Mouse (Mus musculus) megakaryocyte-erythroid progenitor cell, adult 5 weeks (primary cell): Measurements from ENCODE around the gene Olfr732. TPM values are rescaled to one million over a fixed set of nuclear protein-coding genes. Genes with fewer than 3 reads are reported as not detected.

Experiments
- polyA plus RNA-seq: library from polyadenylated mRNA; stranded (reverse); fragments of >175 nt; gene quantifications from 2 replicates; pipeline ENCODE4 v1.2.3, GENCODE M21; 2012

Olfr732 gene
- not detected in 2 replicates for polyA plus RNA-seq

GRCm38 (mm10) chr14:50284106-50284505, at the start of gene Olfr732:
Olfr732 (minus strand) TSS chr14:50284206.

GRCm38 (mm10) chr14:50326661-50327060, 42.7 kb upstream of the Olfr732 start, which contains the start of gene Olfr734:
Olfr734 (minus strand) TSS chr14:50326761.

DNA sequence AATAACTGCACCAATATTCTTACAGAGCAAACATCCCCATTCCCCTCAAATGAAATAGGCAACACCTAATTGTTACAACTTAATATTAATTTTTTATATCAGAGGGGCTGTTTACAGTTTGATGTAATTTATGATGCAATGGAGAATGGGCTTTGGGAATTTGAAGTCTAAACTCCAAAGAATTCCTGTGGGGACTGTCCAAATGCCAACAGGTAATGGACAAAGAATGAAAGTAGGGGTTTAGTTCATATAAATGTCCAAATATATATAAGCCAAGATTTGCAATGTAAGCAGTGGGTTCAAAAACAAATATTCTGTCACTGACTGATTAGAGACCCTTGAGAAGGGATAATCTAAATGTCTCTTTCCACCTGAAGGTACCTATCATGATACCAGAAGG, 17.4 kb upstream of the Olfr732 start, which contains the start of gene Olfr733:
Gene Olfr733 (minus strand): TSS at position 101 of the 400 bp plus-strand sequence.

DNA sequence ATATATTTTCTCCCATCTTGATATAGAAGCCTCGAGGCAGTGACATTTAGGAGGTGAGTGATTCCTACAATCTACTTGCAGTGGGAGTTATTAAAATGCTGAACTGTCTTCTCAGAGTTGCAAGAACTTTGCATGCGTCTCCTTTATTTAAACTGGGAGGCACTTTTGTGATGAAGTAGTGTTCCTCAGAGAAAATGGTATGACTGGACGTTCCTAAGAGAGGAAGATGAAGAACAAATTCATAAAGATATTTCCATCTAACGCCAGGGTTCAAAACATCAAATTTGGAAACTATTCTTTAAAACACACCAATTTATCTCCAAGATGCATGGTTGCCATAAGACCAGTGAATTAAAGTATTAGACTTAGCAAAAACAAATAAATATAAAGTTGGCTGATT, 42.2 kb downstream of the Olfr732 start, which contains the start of gene Olfr731:
Gene Olfr731 (minus strand): TSS at position 101 of the 400 bp plus-strand sequence.

Other genes starting within 250 kb of the Olfr732 start
- not detected in 2 replicates for gene Olfr725, start 243.8 kb downstream of the Olfr732 start, polyA plus RNA-seq
- gene Olfr726, start 193.3 kb downstream of the Olfr732 start, polyA plus RNA-seq, result not detected in 2 replicates
- not detected in 2 replicates for gene Olfr727, start 161.0 kb downstream of the Olfr732 start, polyA plus RNA-seq
- not detected in 2 replicates for gene Olfr728, start 141.5 kb downstream of the Olfr732 start, polyA plus RNA-seq
- gene Olfr729, start 131.3 kb downstream of the Olfr732 start, polyA plus RNA-seq, result not detected in 2 replicates
- gene Olfr730, start 96.0 kb downstream of the Olfr732 start, polyA plus RNA-seq, result not detected in 2 replicates
- not detected in 2 replicates for gene Olfr731, start 42.3 kb downstream of the Olfr732 start, polyA plus RNA-seq
- not detected in 2 replicates for gene Olfr733, start 17.3 kb upstream of the Olfr732 start, polyA plus RNA-seq
- not detected in 2 replicates for gene Olfr734, start 42.6 kb upstream of the Olfr732 start, polyA plus RNA-seq
- not detected in 2 replicates for gene Olfr735, start 64.7 kb upstream of the Olfr732 start, polyA plus RNA-seq
- gene Tlr11, start 73.7 kb upstream of the Olfr732 start, polyA plus RNA-seq, result not detected in 2 replicates
- not detected in 2 replicates for gene Olfr736, start 97.0 kb upstream of the Olfr732 start, polyA plus RNA-seq
- not detected in 2 replicates for gene Olfr738, start 123.4 kb upstream of the Olfr732 start, polyA plus RNA-seq
- 0.05 TPM in 1 of 2 replicates, not detected in the other for gene Olfr739, start 134.4 kb upstream of the Olfr732 start, polyA plus RNA-seq
- gene Olfr740, start 161.3 kb upstream of the Olfr732 start, polyA plus RNA-seq, result not detected in 2 replicates
- gene Olfr741, start 188.5 kb upstream of the Olfr732 start, polyA plus RNA-seq, result not detected in 2 replicates
- gene Olfr742, start 219.4 kb upstream of the Olfr732 start, polyA plus RNA-seq, result not detected in 2 replicates
- gene Olfr743, start 237.6 kb upstream of the Olfr732 start, polyA plus RNA-seq, result not detected in 2 replicates